Mouse (Mus musculus) left cerebral cortex, postnatal 4 days (tissue): Measurements from ENCODE around the gene Kat2a. TPM values are rescaled to one million over a fixed set of nuclear protein-coding genes. Genes with fewer than 3 reads are reported as not detected.

Experiments used
- DNase-seq: peaks from one replicate; pipeline ENCODE4 v3.0.0-alpha.2; 2022
- intact Hi-C: fragments of 180-260 bp; cut with DNase I; formaldehyde crosslinking; loops from one replicate; pipeline ENCODE4 v1.15.1; 2025
- total RNA-seq, 2 experiments: library from RNA; stranded (reverse); gene quantifications; 2 replicates each; pipeline ENCODE4 v1.2.3; 2021

The Kat2a gene
- 10 to 100 TPM; 68.7 to 71.8 TPM for total RNA-seq

DNA sequence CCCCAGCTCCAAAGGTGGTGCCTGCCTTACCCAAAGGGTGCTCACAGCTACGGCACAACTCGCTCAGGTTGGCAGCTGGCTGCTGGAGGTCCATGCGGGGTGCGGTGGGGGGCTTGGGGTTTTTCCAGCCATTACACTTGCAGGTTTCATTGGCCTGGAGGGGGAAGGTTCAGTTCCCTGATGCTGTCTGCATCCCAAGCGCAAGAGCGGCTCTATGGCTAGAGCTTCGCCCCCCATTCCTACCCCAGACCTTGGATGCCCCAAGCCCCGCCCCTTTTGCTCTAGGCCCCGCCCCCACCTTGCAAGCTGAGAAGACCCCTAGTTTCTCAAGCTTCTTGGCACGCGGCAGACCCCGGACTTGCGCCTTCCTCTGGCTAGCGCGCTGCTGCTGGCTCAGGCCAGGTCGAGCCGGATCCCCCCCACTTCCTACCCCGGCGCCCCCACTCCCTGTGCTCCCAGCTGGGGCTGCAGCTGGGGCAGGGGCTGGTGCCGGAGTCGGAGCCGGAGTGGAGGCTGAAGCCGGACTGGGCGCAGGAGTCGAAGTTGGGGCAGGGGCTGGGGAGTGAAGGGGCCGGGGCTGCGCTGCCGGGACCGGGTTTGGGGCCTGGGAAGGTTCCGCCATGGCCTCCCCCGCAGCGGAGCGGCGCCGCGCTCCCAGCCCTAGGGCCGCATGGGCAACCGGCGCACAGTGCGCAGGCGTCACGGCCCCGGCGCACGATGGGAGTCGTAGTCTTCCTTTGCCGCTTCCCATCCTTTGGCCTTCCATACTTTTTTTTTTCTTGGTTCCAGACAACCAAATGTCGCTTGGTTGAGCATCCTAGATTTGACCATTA, at the start of gene Kat2a:
Gene Kat2a (minus strand): TSS at position 683 of the 833 bp plus-strand sequence.
- intact Hi-C loops = loop anchor here (5.0 kb wide), 1 partner anchor 245 kb away; no protein-coding TSS in a partner anchor

GRCm38 (mm10) chr11:100761547-100762045, 49.3 kb upstream of the Kat2a start:
- intact Hi-C loops = no loop called here
- peak; percentile 90 for DNase-seq

More for the DNA sequence above, at the start of gene Kat2a:
- peak; percentile 87 for DNase-seq

- DNase-seq = peak; percentile 65
- intact Hi-C loops = no loop called here
Observed at GRCm38 (mm10) chr11:100759611-100760233, 47.5 kb upstream of the Kat2a start, which contains the start of gene Kcnh4. Kcnh4 (minus strand) TSS chr11:100759942.

DNA sequence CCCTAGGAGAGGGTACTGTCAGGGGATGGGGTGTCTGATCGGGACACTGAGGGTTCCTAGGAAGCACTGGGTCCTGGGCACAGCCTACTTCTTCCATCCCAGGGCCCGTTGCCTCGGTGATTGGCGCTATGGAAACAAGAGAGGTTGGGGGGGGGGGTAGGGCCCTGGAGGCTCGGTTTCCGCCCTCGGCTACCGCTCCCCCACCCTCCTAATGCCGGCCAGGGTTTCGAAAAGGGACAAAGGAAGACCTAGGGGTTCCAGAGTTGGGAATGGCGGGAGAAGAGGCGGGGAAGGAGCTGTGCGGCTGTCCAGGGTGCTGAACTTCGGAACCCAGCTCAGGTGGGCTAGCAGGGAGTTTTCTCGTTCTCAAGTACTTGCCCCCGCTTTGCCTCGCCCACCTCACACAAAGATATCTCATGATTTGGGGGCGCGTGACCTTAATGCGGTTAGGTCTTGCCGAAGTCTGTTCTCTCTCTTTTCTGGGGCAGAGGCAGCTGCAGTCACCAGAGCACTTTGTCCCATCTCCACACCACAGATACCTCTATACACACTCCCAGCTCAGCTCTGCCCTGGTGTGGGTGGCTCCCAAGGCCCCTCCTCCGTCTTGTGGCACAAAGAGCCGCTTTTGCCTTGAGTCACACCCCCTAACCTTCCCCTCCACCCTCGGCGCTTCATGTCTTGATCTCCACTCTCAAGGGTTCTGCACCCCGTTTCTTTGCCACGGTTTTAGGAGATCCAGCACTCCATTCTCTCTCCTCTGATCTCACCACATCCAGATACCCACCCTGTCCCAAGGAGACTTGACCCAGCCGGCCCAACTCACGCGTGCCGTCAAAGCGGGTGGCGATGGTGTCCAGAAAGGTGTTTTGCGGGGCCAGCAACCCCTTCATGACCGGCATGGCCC, 46.7 kb upstream of the Kat2a start:
- intact Hi-C loops = no loop called here
- no peak for DNase-seq

- intact Hi-C loops = no loop called here
- DNase-seq = no peak
Observed at GRCm38 (mm10) chr11:100757566-100757965, 45.3 kb upstream of the Kat2a start.

- intact Hi-C loops = no loop called here
- no peak for DNase-seq
Observed at GRCm38 (mm10) chr11:100756476-100756875, 44.2 kb upstream of the Kat2a start.

DNA sequence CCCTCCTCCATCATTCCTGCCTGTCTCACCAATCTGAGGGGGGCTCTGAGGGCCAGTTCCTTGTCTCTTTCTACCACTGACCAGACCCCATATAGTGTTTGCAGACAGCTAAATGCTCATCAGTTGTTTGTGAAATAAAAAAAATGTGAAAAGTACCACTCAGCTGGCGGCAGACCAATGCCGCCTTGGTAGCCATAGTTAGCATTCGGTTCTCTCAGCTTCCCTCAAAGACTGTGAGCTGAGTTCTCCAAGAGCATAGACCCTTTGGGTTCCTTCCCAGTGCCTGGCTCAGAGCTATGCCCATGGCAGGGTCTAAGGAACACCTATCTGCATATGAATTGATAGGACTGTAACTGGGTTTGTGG, 42.4 kb upstream of the Kat2a start:
- intact Hi-C loops = no loop called here

DNA sequence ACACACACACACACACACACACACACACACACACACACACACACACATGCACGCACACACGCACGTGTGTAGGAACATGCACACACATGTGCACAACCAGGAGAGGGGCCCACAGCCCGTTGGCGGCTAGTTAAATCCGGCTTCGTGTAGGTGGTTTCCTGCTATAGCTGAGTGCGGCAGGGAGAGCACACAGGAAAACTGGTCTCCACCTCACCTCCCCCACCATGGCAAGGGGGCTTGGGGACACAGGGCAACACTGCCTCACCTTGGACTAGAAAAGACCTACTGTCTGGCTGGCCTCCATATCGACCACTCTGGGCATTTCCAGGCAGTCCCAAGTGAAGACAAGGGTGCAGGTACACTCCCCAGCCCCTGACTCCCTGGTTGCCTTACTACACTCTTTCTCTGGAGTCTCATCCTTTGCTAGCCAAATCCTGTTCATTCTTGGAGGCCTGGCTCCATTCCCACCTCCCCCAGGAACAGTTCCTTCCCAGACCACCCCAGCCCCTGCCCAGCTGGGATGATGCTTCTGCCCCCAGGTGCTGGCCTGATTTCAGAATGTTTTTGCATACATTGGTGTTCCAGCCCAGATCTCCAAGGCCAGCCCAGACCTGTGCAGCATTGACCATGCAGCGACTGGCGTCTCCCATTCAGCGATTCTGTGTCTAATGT, 41.9 kb upstream of the Kat2a start:
- intact Hi-C loops = no loop called here
- no peak for DNase-seq

More for the DNA sequence above, 42.4 kb upstream of the Kat2a start:
- DNase-seq = no peak

- intact Hi-C loops = no loop called here
- DNase-seq = no peak
Observed at GRCm38 (mm10) chr11:100752294-100752693, 40.0 kb upstream of the Kat2a start.

DNA sequence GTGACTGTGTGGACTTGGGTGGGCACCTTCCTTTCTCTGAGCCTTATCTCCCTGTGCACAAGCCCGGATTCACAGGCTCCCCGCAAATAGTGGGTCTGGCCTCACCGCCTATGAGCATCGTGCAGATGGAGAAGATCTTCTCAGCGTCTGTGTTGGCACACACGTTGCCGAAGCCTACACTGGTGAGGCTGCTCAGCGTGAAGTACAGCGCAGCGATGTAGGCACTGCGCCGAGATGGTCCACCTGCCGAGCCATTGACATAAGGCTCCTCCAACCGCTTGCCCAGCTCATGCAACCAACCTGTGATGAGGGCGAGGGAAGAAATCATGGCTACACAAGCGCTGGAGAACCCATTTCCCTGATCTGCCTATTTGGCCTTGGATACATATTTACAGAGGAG, 37.9 kb upstream of the Kat2a start:
- intact Hi-C loops = no loop called here

DNA sequence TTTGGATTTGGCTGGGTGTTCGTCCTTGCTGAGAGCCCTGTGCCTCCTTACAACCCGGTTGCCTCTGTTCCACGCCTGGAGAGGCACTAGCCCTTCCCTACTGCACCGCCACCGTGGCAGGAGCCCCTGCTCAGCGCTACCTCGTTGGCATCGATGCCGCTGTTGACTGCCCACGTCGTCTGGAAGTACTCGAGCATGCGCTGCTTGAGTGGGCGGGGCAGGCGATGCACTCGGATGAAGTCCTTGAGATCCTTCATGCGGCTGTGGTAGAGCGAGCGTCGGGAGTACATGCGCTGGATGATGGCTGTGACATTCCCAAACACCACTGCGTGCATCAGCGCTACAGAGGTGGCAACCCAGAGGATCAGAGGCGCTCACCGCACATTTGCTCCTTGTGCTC, 37.2 kb upstream of the Kat2a start:
- intact Hi-C loops = loop anchor here (10.0 kb wide), 1 partner anchor 205 kb away; no protein-coding TSS in a partner anchor
- no peak for DNase-seq

More for the DNA sequence above, 37.9 kb upstream of the Kat2a start:
- DNase-seq = no peak

DNA sequence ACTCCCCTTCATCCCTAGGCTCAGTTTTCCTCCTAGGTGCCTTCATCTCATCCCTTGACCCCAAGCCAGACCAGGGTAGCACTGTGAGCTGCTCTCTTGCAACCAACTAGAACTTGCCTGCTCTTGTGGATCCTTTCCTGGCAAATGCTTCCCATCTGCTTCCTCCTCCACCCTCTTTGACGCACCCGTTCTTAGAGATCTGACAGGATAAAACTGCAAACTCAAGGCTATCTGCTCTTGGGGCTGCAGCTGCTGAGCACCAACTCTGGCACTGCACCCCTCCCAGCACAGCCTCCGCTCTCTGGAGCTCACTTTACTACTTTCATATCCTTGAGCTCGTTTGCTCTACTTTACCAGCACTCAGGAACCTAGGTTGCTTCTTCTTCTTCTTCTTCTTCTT, 36.4 kb upstream of the Kat2a start:
- no peak for DNase-seq
- intact Hi-C loops = loop anchor here (10.0 kb wide), 1 partner anchor 206 kb away; no protein-coding TSS in a partner anchor

DNA sequence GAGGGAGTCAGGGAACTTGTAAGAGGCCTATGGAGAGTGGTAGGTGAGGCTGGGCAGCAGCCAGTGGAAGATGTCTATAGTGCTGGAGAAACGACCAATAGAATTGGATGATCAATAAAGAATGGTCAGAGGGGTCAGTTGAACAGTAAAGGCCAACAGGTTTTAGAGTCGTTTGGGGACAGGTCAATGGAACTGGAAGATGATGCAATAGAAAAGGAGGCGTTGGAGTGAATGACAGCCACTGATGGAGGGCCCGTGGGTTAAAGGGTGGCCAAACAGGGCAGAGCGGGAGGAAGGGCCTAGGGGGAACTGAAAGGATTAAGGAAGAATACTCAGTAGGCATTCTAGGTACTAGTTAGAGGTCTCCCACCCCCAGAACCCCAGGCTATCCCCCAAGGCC, 34.8 kb upstream of the Kat2a start:
- DNase-seq = no peak
- intact Hi-C loops = loop anchor here (10.0 kb wide), 1 partner anchor 208 kb away; no protein-coding TSS in a partner anchor

GRCm38 (mm10) chr11:100746546-100746945, 34.3 kb upstream of the Kat2a start:
- intact Hi-C loops = loop anchor here (10.0 kb wide), 1 partner anchor 208 kb away; no protein-coding TSS in a partner anchor
- DNase-seq = no peak

DNA sequence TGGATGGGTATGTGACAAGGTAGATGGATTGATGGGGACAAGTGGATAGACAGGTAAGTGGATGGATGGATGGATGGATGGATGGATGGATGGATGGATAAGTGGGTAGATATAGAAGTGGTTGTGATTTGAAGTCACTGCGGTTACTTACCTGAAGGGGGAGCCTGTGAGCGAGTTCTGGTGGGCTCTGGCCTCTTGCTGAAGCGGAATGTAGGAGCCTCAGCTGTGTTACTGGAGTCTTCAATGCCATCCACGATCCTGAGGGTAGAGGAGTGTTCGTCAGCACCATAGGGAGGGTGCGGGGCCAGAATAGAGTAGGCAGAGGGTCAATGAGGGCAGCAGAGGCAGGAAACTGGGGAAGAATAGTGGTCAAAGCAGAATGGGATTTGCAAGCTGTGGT, 32.8 kb upstream of the Kat2a start:
- peak; percentile 60 for DNase-seq
- intact Hi-C loops = loop anchor here (10.0 kb wide), 1 partner anchor 210 kb away; no protein-coding TSS in a partner anchor

- DNase-seq = peak; percentile 55
Observed at GRCm38 (mm10) chr11:100741348-100741747, 29.1 kb upstream of the Kat2a start.

GRCm38 (mm10) chr11:100738749-100739148, 26.5 kb upstream of the Kat2a start:
- intact Hi-C loops = no loop called here
- no peak for DNase-seq

More at GRCm38 (mm10) chr11:100741348-100741747, 29.1 kb upstream of the Kat2a start:
- intact Hi-C loops = loop anchor here (10.0 kb wide), 1 partner anchor 213 kb away; no protein-coding TSS in a partner anchor

DNA sequence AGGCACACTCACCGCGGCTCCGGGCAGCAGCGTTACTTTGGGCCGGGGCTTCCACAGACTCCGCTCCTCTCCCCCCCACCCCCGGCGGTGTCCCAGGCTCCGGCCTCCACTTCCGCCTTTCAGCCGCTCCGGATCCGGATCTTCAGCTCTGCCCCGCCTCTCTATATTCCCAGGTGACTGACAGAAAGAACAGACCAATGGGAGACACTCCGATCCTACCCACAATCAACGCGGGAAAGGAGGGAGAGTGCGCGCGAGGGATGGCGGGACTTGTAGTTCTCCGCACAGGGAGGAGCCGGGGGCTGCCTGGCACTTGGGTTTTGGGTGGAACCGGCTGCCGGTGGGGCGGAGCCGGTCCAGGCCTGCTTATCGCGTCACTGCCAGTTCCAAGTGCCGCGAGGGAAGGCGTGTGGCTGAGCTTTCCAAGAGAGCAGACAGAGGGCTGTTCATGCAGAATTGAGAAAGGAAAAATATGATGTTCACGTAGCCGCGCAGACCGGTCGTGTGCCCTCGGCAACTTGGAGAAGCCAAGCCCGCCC, 25.9 kb upstream of the Kat2a start, which contains the start of gene Rab5c:
Gene Rab5c (minus strand): TSS at position 150 of the 539 bp plus-strand sequence.
- DNase-seq = peak; percentile 99
- intact Hi-C loops = no loop called here

DNA sequence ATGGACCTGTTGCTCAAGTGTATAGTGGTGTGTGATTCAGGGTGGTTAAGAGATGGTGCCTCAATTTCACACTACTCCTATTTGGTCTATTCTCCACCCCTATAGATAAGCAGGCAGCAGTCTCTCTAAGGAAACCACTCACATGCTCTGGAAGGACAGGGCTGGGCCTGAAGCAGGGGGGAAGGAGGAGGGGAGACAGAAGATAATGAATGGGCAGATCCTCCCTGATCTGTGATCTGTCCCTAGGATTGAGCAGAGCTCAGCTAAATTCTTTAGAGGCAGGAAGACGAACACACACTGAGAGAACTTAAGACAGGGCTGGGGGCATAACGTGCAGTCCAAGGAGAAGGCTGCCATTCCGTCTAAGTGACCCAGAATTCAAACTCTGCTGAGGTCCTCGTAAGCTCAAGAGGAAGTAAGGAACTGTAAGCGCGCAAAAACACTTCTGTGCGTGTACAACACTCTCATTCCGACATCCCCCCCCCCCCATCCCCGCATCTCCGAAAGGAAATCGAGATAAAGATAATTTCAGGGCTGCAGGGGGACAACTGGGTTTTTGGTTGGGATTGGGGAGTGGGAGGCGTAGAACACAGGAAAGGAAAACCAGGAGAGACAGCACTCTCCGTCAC, 25.0 kb upstream of the Kat2a start:
- no peak for DNase-seq
- intact Hi-C loops = no loop called here
